Mouse (Mus musculus) gastrocnemius, postnatal 4 days (tissue): ENCODE measurements around the gene Vmn2r95. TPM values are rescaled to one million over a fixed set of nuclear protein-coding genes. Genes with fewer than 3 reads are reported as not detected.
"Not testable (repeated sequence)": the region's sequence is repeated elsewhere in the genome, so short reads cannot be mapped to it uniquely, and the experiment has no call there.

Experiments
- DNase-seq, 2 experiments: peaks; one replicate each; pipeline ENCODE4 v3.0.0; 2021 to 2022; ENCODE audit warnings: low spot score in 2 of 2, mixed read lengths in 2 of 2
- long read RNA-seq, 2 experiments: library from polyadenylated mRNA; stranded (forward); transcript quantifications; one replicate each; pipeline ENCODE4 v2.0.0; 2021
- total RNA-seq, 2 experiments: library from RNA; stranded (reverse); gene quantifications; 2 replicates each; pipeline ENCODE4 v1.2.3; 2021

The Vmn2r95 gene
- total RNA-seq = not detected
- long read RNA-seq, experiment 1 = 0 reads
- long read RNA-seq, experiment 2 = 0 reads

DNA sequence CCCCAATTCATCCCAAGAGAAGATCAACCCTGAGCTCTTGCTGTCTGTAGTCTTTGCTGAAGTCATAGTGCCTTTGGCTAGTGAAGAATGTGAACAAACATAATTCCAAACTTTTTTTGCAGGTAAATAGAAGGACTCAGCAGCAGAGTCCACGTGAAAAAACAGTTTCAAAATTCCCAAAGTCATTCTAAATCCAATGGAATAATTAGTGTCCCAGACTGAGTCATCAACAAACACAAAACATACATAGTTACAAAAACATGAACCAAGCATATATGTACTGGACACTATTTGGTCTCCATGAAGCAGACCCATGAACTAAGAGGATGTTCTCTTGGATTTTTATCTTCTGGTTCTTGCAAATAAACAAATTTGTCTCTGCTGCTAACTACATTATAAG is at the start of gene Vmn2r95:
Gene Vmn2r95 (plus strand): TSS at position 301 of the 400 bp plus-strand sequence.
- no peak for DNase-seq

DNA sequence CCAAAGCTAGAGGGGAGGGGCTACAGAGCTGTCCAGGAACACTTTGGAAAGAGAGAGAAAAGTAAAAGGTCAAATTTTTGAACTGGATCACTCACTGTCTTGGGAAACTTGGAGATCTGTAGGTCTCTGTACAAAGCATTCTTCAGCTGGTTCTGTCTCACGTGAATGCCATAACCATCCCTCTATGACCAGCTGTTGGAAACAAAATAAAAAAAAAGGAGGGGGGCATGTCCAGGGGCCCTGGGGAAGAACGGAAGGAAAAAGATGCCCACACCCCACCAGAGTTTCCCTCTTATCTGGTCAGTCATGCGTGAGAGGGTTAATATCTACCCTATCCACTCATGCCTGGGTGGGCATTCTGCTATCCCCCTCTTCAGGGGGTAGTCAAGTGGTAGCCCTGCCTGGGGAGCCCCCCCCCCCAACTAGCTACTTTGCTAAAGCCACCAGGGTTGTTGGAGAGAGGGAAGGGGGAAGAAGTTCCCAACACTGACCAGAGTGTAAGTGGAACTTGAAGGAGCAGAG is 31.8 kb downstream of the Vmn2r95 start:
- no peak for DNase-seq

DNA sequence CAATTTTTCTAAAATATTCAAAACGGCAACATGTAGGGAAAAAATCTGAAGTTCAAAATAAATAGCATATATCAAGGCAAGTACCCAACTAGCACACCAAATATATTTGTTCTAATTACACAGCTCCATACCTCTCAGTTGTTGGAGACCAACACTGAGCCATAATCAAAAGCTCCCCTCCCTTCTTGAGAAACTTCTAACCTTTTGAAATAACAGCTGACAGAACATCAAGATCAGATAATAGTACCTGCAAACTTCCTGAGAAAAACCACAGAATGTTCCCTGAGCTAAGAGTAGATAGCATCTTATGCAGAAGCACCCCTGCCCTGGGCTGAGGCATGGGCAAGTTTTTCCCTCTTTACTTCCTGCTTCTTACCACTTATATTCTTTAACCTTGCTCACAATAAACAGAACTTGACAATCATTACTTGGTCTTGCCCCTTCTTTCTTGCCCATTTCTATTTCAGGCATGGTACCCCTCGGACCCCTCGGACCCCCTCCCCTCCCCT is 34.3 kb downstream of the Vmn2r95 start:
- not testable (repeated sequence) for DNase-seq

DNA sequence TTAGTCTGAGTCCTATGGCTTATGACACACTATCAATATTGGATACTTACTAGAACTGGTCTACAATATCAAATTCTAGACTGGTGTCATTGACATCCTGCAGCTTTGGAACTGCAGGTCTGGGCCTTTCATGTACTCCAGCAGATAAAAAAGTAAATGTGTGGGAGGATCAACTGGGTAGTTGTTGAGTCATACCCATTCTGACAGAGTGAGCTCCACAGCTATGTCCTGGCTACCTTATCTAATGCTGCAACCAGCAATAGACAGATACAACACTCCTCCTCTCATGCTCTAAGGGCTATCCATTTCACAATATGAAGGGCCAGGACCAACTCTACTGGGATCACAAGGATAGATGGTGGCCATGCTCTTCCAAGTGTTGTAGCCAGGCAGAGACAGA is 38.8 kb downstream of the Vmn2r95 start:
- DNase-seq = no peak

DNA sequence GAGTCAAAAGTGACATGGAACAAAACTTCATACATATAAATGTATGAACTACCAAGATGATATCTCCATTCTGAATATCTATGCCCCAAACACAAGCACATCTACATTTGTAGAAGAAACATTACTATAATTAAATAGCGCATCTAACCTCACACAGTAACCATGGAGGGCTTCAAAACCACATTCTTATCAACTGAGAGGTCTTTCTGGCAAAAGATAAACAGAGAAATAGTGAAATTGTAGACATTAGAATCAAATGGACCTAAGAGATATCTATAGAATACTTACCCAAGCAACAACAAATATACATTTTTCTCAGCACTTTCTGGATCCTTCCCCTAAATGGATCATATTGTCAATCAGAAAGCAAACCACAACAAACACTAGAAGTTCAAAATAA is 56.0 kb downstream of the Vmn2r95 start:
- no peak for DNase-seq

Other genes with a start within 250 kb of the Vmn2r95 start
- gene Vmn2r94, start 146.3 kb upstream of the Vmn2r95 start, total RNA-seq = not detected
- gene Vmn2r93, start 126.0 kb upstream of the Vmn2r95 start, total RNA-seq = not detected
- gene Vmn2r96, start 149.1 kb downstream of the Vmn2r95 start, total RNA-seq = not detected